Mouse (Mus musculus): ENCODE measurements around the gene Rnpepl1.

The Rnpepl1 gene

DNA sequence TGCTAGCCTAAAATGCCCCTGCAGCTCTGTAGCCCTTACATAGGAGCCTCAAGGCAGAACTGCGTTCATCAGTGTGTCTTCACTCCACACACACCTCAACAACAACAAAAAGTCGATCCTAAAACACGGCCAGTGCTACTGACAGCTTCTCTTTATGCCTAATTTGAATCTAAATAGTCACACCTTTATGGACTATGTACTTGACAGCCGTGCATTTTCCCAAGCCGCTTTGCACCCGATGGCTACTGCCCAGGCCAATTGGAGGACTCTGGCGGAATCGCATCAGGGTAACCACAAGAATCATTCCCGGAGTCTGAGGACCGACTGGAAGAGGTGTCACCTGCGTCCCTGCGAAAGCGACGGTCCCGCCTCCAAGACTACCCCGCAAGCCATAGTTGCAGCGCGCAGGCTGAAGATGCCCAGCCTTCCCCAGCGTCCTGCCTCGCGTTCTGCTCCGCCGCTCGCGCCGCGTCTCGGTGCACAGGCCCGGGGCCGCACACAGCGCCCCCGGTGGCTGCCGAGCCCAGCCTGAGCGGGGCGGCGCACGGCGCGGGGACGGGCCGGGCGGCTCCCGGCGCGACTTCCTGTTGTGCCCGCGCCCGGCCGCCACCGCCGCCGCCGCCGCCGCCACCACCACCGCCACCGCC lies at the start of gene Rnpepl1:
Gene Rnpepl1, plus strand, starts transcription at position 545 of the 647 bp plus-strand sequence.
- peak; percentile 76 to 90 for DNase-seq

DNA sequence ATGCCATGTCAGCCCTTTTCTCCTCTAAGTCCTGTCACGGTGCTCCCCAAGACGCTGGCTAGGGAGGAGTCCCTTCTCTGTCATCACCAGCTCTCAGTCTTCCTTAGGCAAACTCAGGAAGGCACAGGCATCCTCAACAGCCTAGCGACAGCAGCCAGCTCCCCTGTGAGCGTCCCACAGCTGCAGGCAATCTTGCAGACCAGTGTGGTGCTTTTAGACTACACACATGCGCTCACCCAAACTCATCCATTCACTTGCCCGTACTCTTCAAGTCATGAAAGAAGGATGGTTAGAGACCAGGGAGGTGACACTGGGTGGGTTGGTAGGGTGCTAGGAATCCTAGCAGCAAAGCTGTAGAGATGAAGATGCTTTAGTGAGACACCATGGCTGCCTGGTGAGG lies 49.1 kb upstream of the Rnpepl1 start:
- no peak for DNase-seq

DNA sequence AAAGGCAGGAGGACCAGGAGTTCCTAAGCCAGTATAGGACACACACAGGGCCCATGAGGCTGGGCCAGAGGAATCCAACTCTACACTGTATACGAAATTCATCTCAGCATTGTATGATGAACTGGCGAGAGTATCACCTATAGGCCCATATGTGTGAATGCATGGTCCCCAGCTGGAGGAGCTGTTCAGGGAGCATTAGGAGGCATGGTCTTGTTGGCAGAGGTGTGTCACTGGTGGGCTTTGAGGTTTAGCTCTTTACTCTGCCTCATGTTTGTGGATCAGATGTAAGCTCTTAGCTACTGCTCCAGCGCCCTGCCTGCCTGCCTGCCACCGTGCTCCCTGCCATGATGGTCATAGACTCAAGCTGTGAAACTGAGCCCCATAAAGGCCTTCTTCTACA lies 47.3 kb upstream of the Rnpepl1 start:
- DNase-seq = no peak

DNA sequence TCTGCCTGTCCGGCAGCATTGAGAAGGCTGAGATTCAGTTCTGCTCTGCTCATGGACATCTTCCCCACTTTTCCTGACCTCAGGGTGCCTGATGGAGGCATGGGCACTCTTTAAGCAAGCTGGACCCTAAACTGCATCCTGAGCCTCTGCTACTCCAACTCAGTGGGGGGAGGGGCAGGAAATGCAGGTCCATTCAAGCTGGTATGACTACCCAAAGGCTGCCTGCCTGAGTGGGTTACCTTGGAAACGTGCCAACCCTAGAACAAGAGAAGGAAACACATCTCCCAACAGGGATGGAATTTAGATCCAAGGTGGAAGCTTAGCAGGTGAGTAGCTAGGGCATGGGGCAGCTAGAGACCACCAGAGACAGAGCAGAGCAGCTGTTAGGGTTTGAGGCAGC lies 44.4 kb upstream of the Rnpepl1 start:
- DNase-seq = no peak

DNA sequence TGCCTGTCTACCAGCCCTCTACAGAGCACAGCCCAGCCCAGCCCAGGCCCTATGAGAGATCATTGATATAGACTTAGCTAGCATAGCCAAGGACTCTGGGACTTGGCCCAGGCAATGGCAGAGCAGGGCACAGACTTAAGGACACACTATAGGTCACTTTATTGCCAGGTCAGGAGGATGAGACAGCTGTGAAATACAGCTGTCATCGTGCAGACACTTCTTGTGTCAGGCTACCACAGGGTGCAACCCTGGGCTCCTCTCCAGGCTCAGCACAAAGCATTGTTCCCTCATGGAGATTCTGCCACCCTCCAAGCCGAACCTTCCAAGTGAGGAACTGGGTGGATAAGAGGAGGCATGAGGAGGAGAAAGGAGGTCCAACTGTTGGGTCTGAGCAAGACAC lies 40.6 kb upstream of the Rnpepl1 start:
- no peak for DNase-seq

DNA sequence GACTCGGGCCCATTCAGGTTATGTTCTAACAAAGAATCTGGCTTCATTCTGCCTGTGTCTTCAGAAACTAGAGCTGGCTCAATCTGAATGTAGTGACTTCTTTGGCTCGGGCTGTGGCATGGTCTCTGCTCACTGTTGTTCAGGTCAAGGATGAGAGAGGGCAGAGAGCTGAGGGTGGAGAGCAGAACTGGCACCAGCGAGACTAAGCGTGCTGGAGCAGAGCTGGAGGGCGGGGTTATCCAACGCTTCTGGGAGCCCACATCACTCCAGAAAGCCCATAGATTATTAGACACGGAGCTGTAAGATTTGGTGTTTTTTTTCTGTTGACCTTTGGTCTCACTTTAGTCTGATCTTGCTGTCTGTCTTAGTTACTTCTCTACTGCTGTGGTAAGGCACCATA lies 37.9 kb upstream of the Rnpepl1 start:
- DNase-seq = peak; percentile 29 to 77

DNA sequence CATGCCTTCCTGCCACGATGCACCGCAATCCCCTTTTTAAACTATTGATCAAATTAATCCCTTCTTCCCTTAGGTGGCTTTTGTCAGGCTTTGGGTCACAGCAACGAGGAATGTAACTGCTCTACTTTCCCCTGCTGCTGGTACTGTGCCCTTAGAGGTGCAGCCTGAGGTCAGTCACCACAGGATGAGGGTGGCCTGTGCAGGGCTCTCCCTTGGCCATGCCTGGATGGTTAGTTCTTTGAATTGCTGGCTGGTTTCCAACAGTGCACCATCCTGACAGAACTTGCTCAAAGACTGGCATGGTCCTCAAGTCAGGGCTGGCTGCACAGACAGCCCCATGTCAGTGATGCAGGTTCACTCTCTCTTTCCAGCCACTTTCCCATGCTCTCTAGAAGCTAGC lies 36.6 kb upstream of the Rnpepl1 start:
- peak; percentile 50 to 79 for DNase-seq

DNA sequence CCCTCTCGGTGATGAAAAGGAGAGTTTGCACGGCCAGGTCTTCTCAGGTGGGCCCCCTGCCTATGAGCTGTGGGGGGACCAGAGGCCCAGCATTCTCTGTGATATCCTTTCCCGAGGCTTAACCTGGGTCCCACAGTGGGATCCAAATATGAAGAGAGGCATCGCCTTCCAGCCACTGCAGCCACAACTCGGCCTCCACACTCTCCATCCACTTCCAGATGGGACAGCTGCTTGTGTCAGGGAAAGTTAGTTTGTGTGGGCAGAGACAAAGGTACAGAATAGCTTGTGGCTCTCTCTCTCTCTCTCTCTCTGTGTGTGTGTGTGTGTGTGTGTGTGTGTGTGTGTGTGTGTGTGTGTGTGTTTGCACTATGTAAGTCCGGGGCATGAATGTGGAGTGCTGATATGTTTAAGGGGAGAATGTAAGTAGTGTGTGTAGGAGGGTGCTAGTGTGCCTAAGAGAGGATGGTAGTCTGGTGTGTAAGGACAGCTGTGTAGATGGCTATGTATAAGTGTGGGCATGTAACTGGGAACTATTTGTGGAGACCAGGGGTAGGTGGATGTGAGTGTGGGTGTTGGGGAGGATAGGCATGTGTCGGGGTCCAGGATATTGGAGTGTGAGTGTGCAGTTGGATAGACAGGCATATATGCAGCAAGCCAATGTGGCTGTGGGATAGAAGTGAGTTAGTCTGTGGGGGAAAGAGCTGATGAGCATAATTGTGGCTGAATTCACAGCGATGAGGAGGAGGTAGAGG lies 35.0 kb upstream of the Rnpepl1 start:
- no peak for DNase-seq

DNA sequence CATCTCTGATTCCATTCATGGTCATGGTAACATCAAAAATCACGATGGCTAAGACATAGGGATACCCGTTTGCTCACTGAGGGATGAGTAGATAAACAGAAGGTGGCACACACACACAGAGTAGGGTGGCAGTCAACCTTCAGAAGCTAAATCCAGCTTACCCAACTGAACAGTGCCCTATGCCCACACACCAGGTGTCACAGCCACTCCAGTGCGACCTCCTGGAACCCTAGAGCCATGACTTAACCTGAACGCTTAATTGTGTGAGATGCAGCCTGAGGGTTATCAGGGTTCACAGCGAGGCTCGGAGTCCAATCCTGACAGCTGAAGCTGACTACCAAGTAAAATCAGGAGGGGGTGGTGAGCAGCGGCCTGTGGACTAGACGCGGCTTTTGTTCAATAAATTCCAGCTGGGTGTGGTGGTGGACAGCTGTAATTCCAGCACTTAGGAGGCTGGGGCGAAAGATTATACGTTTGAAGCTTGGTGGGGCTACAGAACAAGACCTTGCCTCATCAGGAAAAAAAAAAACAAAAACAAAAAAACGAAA lies 33.1 kb upstream of the Rnpepl1 start:
- no peak for DNase-seq

DNA sequence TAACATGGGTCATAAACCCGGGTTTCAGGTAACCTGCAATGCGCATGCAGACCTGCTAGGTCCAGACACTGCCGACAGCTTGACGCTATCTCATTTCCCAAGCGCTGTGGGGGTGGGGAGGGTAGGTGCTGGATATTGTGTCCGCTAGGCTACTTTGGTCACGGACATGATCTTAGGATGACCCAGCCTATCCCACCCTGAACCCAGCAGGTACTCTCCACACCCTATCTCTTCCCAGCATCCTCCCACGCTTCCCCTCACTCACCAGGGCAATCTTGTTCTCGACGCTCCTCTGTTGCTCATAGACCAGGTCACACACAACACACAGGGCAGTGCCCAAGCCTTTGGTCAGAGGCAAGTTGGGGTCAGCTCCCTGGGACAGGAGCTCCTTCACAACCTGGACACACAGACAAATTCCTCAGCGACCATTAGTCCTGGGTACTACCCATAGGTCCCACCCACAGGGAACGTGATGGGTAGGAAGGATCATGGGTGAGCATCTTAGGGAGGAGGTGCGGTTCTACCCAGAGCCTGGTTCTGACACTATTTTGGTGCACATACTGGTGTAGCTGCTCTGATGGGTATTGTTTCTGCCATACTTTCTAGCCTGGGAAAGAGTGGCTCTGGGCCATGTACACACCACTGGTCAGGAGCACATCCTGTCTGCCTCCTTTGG lies 32.4 kb upstream of the Rnpepl1 start:
- DNase-seq = no peak

DNA sequence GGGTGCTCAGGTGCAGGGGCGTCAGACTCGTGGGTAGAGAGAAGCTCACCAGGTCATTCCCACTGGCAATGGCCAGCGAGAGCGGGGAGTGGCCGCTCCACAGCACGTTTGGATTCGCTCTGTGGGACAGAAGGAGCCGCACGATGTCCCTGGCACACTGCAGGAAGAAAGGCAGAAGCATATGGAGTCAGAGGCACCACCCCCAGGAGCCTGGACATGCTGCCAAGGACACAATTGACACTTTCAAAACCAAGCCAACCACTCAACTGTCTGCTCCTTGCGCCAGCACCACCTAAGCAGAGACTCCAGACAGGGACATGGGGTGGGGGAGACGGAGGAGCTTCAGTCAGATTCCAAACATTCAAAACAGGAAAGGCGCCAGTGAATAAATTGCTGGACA lies 31.3 kb upstream of the Rnpepl1 start:
- no peak for DNase-seq

DNA sequence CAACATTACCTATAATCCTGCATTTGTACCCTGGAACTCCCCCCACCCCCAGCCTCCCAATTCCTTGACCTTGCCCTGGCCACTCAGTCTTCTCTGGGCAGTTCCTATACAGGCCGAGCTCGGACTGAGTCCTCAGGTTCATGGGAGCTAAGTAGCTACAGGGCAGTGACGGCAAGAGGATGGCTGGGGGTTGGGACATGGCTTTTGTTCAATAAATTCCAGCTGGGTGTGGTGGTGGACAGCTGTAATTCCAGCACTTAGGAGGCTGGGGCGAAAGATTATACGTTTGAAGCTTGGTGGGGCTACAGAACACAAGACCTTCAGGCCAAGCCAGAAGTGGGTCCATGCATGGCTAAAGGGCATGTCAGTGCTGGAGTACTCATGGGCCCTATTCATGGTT lies 30.5 kb upstream of the Rnpepl1 start:
- no peak for DNase-seq

DNA sequence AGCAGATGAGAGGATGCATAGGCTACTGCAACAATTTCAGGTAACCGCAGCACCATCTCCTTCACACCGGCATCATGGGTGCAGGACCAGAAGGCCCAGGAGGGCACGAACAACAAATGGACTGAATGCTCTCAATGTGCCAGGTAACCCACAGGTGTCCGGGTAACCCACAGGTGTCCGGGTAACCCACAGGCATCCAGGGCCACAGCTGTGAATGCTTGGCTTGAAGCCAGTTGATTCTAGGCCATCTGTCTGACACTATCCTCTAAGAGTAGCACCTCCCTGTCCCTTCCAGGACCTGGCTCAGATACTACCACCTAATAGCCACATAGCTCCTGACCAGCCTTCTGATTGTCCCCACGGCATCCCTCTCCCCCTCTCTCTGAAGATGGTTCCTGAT lies 28.6 kb upstream of the Rnpepl1 start:
- no peak for DNase-seq

DNA sequence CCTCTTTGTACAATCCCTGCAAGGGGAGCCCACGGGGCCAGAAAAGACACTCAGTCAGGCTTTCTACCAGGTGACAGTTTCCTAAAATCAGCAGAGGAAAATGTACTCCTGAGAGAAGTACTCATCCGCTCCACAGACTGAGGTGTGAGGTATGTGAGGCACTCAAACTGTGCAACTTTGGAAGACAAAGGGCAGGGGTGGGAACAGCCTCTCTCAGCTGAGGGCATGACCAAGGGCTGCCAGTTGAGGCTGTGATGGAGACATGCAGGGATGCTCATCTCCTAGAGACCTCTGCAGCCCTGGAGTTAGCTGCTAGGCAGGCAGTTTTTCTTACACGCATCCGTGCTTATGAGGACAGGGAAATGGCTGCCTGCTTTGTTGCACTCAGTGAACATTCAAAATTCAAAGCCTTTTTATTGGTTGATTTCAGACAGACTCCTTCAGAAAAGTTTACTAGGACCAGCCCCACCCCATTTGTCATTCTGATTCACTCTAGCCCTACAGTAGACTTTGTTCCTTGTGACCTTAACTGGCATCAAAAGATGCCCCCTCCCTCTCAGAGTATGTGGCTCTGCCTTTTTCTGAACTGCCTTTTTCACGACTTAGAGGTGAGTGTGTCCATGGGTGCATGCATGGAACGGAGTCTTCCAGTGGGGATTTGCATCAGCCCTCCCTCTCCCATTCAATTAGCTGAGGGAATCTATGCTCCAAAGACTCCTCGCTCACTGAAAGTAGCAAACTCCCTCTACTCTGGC lies 21.5 kb upstream of the Rnpepl1 start:
- no peak for DNase-seq

DNA sequence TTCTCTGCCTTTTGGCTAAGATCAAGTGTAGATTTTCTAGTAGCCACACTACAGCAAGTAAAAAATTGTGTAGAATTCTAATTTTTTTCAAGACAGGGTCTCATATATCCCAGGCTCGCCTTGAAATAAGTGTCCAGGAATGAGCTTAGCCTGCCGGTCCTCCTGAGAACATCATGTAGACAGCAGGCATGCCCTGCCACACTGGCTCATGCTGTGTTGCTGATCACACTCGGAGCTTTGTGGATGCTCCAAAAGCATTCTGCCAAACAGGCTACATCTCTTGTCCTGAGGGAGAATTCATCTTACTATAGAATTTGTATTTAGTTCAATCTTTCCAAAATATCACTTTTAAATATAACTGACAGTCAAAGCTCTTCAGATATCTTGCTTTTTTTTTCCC lies 17.8 kb upstream of the Rnpepl1 start:
- DNase-seq = no peak

DNA sequence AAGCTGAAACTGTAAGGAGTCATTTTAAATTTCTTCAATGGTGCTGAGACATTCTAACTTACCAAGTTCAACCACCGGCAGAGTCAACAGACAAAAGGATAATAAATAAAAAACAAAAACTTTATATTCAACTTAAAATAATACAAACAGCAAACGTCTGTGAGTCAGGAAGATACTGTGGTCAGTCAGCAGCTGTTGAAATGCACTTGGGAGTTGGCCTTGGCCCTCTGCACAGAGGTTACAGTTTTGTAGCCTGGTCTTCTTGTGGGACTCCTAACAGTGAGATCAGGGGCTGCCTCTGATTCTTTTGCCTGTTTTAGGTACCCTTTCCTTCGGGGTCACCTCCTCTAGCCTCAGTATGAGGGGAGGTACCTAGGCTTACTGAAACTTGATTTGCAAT lies 16.7 kb upstream of the Rnpepl1 start:
- no peak for DNase-seq

DNA sequence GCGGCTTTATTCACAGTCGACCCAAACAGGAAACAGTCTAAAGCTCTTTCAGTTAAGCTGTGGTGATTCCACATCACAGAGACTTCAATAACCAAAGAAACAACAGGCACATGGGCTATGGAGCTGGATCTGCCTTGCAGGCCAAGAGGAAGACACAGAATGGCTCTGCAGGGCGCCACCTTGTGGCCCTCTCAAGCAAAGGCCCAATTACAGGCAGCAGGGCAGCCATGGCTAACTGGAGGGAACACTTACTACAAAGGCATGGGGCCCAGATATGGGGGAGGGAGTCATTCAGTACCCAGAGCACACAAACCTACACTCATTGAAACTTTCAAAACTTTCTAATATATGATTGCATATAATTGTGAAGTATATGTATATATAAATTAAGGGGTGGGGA lies 15.5 kb upstream of the Rnpepl1 start:
- peak; percentile 80 for DNase-seq

DNA sequence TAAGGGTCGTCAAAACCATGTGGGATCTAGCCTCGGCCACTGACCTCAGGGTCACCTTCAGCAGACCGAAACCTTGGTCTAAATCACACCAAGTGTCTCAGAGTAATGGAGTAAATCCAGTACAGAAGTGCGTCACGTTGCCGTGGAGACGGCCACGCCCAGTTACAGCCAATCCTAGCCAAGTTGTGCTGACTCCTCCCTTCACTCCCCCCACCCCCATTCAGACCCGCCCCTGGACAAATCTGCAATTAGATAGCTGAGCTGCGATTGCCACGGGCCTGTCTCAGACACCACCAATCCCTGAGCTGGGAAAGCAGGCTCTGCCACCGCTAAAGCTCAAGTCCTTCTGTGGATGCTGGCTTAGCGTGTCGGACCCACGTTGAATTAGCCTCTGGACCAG lies 7.8 kb upstream of the Rnpepl1 start, which contains the start of gene Ankmy1:
Gene Ankmy1, minus strand, starts transcription at position 121 of the 400 bp plus-strand sequence.
- peak; percentile 72 to 83 for DNase-seq

DNA sequence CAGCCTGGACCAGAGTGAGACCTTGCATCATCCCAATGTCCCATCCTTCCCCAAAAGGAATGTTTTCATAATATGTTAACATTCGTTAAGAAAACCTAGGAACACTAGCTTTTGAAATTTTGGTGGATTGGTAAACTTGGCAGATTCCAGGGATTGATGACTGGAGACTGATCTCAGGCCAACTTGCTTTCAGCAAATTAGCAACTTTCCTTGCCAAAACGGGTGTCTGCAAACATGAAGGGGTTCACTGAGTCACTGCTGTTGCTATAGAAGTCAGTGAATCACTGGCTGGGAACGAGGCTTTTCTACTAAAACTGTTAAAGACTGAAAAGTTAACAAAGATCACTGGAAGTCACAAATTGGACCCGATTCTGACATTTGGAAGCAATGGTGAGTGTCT lies 7.0 kb upstream of the Rnpepl1 start:
- no peak for DNase-seq

DNA sequence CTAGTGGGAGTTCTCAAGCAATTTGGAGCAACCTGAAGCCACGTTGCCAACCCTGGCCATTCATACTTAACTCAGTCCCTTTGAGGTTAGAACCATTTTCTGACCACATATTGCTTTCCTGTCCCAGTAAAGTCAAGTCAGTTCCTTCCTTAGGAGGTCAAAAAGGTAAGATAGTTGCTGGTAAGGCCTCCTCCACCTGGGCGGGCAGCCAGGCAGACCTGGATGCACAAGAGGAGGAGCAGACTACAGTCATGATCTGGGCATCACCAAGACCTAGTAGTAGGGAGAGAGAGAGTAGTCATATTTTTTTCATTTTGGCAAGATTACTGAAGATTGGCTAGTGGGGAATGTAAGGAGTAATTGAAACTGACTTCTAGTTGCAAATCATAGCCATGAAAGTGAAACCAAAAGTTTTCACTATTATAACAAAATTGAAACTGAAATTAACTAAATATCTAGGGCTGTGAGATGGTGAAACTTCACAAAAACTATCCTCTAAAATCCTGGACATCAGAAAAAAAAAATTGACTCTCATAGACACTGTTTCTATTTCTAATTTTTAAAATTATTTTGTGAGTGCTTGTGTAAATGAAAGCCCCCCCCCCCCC lies 4.8 kb upstream of the Rnpepl1 start:
- DNase-seq = peak in 1 of 2 experiments; percentile 28

DNA sequence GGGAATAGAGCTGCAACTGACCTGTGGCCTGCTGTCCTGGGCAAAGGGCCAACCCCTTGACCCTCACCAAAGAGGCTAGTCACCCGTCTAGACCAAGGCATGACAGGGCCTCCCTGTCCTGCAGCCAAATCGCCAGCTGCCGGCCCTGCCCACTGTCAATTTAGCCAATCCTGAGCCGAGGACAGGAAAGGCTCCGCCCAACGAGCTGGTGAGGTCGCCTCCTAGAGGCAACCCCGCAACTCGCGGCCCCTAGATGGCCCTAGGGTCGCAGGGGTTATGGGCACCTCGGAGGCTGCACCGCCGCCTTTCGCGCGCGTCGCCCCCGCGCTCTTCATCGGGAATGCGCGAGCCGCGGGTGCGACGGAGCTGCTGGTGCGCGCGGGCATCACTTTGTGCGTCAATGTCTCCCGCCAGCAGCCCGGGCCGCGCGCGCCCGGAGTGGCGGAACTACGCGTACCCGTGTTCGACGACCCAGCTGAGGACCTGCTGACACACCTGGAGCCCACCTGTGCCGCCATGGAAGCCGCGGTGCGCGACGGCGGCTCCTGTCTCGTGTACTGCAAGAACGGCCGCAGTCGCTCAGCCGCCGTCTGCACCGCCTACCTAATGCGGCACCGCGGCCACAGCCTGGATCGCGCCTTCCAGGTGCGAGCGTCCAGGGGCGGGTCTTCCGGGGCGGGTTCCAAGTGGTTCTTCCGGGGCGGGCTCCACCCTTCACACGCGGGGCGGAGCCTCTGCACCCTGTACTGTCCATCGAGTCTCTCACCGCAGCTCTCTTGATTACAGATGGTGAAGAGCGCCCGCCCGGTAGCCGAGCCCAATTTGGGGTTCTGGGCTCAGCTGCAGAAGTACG lies 3.6 kb upstream of the Rnpepl1 start, which contains the start of gene Dusp28:
Gene Dusp28, plus strand, starts transcription at position 203 of the 853 bp plus-strand sequence.
- DNase-seq = peak; percentile 95 to 98

Measured in kidney, postnatal 25 days (tissue).